ENCODE assay signal across 10 mouse cellular contexts in the genomic region with DNA sequence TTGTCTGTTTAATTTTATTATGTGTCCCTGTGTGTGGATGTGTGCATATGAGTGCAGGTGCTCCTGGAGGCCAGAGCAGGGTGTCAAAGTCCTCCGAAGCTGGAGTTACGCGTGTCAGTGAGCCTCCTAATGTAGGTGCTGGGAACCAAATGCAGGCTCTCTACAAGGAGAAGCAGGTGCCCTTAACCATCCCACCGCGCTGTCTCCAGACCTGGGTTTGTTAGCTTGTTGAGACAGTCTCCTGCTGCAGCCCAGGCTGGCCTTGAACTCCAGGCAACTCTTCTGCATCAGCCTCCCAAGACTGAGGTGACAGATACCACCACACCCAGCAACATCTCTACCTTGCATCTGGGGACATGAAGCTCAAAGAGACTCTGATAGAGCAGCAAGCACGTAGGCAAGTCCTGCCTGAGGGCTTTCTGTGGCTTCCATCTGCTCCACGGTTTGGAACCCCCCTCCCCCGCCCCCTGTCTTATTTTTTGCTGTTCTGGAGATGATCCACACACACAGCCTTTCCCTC. TPM values are rescaled to one million over a fixed set of nuclear protein-coding genes. Genes with fewer than 3 reads are reported as not detected.
A peak's percentile ranks its signal among the peaks of the same experiment; 100 is the strongest.
DNase-seq lines count a peak whose midpoint lies in the region; ATAC-seq and TF ChIP-seq lines count a peak whose summit lies in the region.
"Had no signal": no experiment of that assay in that cellular context is flagged by ENCODE, and none has a peak within 500 bp of the region (broad histone marks: within the 10 kb centered on the region; RNA-seq: fewer than 3 reads in every experiment).

No protein-coding gene starts in this region.

- 57% methylated on average over 8 of the region's 8 CpGs for WGBS in hindbrain, embryonic 13.5 days
- 48% methylated on average over 8 of the region's 8 CpGs for whole genome bisulfite sequencing in liver, postnatal 0 days (ENCODE audit: insufficient replicate concordance)

- no peak for TF ChIP-seq POLR2A in ES-Bruce4 (IDR thresholded peaks at IDR 0.05; ENCODE audit: insufficient read depth, low read length)

- no peak overlapping the region for H3K27ac ChIP-seq in ES-Bruce4 (ENCODE audit: insufficient read depth, low read length)
- H3K27ac ChIP-seq in hindbrain, embryonic 13.5 days = peak overlapping the region; percentile 85
- 0 out of 2 replicates have a peak overlapping the region, but pooled peaks have one; percentile 24 for H3K27ac ChIP-seq in liver, postnatal 0 days (ENCODE audit: low read depth)

- no peak overlapping the region for H3K4me2 ChIP-seq in hindbrain, embryonic 13.5 days
- no peak overlapping the region for H3K4me2 ChIP-seq in liver, postnatal 0 days (ENCODE audit: low read depth, low read length)

- DNase-seq in c-Kit-positive CD71-positive TER-119-negative erythroid progenitor cells, embryonic 14.5 days (ENCODE audit: low read depth) = peak; percentile 61
- no peak for DNase-seq in liver, postnatal 0 days
- DNase-seq in right cerebral cortex, postnatal 25 days = no peak
- no peak for DNase-seq in left cerebral cortex, adult 11 months (ENCODE audit: low spot score)
- DNase-seq in kidney, adult 18-20 months = no peak
- DNase-seq: layer of hippocampus, adult 9-11 months; lung, postnatal 36 days had no signal

- ATAC-seq in hindbrain, embryonic 13.5 days (ENCODE audit: low FRiP score) = peak; percentile 53; the same call in 1 of the 2 replicates
- peak; percentile 90 for ATAC-seq in liver, postnatal 0 days
- ATAC-seq in monocyte, adult 5-6 weeks (replicated peaks; ENCODE audit: insufficient number of reproducible peaks, low FRiP score, low TSS enrichment, poor library complexity, severe bottlenecking) = no peak

- no peaks in the 10 kb centered on the region for H3K4me1 ChIP-seq in ES-Bruce4 (ENCODE audit: control insufficient read depth, insufficient read depth, low read length)
- peaks cover 15% of the 10 kb centered on the region for H3K4me1 ChIP-seq in hindbrain, embryonic 13.5 days (replicated peaks)
- peaks cover 19% of the 10 kb centered on the region for H3K4me1 ChIP-seq in liver, postnatal 0 days (ENCODE audit: insufficient read depth)

- H3K9ac ChIP-seq in ES-Bruce4 (ENCODE audit: low read depth, poor library complexity, severe bottlenecking) = no peak overlapping the region
- H3K9ac ChIP-seq in hindbrain, embryonic 13.5 days = no peak overlapping the region
- no peak overlapping the region for H3K9ac ChIP-seq in liver, postnatal 0 days (replicated peaks)

- 0 out of 2 replicates have a peak, but pooled peaks have one; percentile 15 for TF ChIP-seq EP300 in ES-Bruce4 (IDR thresholded peaks at IDR 0.05; ENCODE audit: insufficient read depth, low read depth, low read length)
- TF ChIP-seq EP300 in liver, postnatal 0 days (IDR thresholded peaks at IDR 0.05; ENCODE audit: low read depth) = peak; percentile 71

- no peaks in the 10 kb centered on the region for H3K36me3 ChIP-seq in ES-Bruce4 (ENCODE audit: control insufficient read depth, insufficient read depth, low read length, poor library complexity, severe bottlenecking)
- no peaks in the 10 kb centered on the region for H3K36me3 ChIP-seq in hindbrain, embryonic 13.5 days
- no peaks in the 10 kb centered on the region for H3K36me3 ChIP-seq in liver, postnatal 0 days (replicated peaks; ENCODE audit: insufficient read depth, low read length)

- no peaks in the 10 kb centered on the region for H3K27me3 ChIP-seq in ES-Bruce4 (ENCODE audit: control insufficient read depth, insufficient read depth, low read length, poor library complexity, severe bottlenecking)
- no peaks in the 10 kb centered on the region for H3K27me3 ChIP-seq in hindbrain, embryonic 13.5 days
- no peaks in the 10 kb centered on the region for H3K27me3 ChIP-seq in liver, postnatal 0 days (ENCODE audit: insufficient read depth, low read length)

- no peak for TF ChIP-seq CTCF in ES-Bruce4 (IDR thresholded peaks at IDR 0.05; ENCODE audit: low read depth, low read length)
- no peak for TF ChIP-seq CTCF in liver, postnatal 0 days (IDR thresholded peaks at IDR 0.05; ENCODE audit: low read depth)

- H3K4me3 ChIP-seq in ES-Bruce4 (ENCODE audit: low read depth, low read length) = no peak overlapping the region
- H3K4me3 ChIP-seq in hindbrain, embryonic 13.5 days = no peak overlapping the region
- no peak overlapping the region for H3K4me3 ChIP-seq in liver, postnatal 0 days (ENCODE audit: low read depth, low read length)

- H3K9me3 ChIP-seq in ES-Bruce4 (replicated peaks; ENCODE audit: control insufficient read depth, insufficient read depth, low read length, poor library complexity, severe bottlenecking) = no peaks in the 10 kb centered on the region
- no peaks in the 10 kb centered on the region for H3K9me3 ChIP-seq in hindbrain, embryonic 13.5 days
- no peaks in the 10 kb centered on the region for H3K9me3 ChIP-seq in liver, postnatal 0 days (ENCODE audit: low read length)

RNA-seq across cellular contexts. Expression of gene Gtf2ird1, which starts 10.6 kb away (rescaled TPM):
- polyA plus RNA-seq in ES-Bruce4 (2011; ENCODE audit: insufficient read depth, insufficient read length, low read depth, missing spikeins) = 91.5 and 94.2 TPM in 2 replicates
- polyA plus RNA-seq in hindbrain, embryonic 13.5 days (2015; fragmentation: Nextera tagmentation; extraction: Ambion mirVana) = 74.5 and 76.0 TPM in 2 replicates
- 10.0 and 11.0 TPM in 2 replicates for polyA plus RNA-seq in liver, postnatal 0 days (2015; fragmentation: Nextera tagmentation; extraction: Ambion mirVana)
- total RNA-seq in monocyte, adult 5-6 weeks (2017) = 2.0 to 2.8 TPM (median 2.4 TPM) in 3 replicates
